Mouse (Mus musculus) myocyte (in vitro differentiated cells): ENCODE measurements around the gene AB124611.

Experiments
- E2F4 ChIP-seq: IDR thresholded peaks from one replicate; pipeline ENCODE4 v1.6.1; 2011; ENCODE audit warnings: mild to moderate bottlenecking, control low read depth, moderate library complexity; ENCODE audit not compliant: insufficient read depth
- MYOD1 ChIP-seq, 3 experiments: IDR thresholded peaks; one replicate each; pipeline ENCODE4 v1.6.1; 2011; ENCODE audit warnings: control low read depth in 2 of 3, low read depth in 2 of 3, mild to moderate bottlenecking in 2 of 3, moderate library complexity in 1 of 3; ENCODE audit not compliant: insufficient read length in 2 of 3, control insufficient read depth in 1 of 3
- POLR2A ChIP-seq: IDR thresholded peaks from one replicate; pipeline ENCODE4 v1.6.1; 2011; ENCODE audit warnings: low read depth, mild to moderate bottlenecking, control low read depth, moderate library complexity; ENCODE audit not compliant: insufficient read length
- USF1 ChIP-seq: IDR thresholded peaks from one replicate; pipeline ENCODE4 v1.6.1; 2011; ENCODE audit warnings: low read depth, mild to moderate bottlenecking, control low read depth, moderate library complexity

DNA sequence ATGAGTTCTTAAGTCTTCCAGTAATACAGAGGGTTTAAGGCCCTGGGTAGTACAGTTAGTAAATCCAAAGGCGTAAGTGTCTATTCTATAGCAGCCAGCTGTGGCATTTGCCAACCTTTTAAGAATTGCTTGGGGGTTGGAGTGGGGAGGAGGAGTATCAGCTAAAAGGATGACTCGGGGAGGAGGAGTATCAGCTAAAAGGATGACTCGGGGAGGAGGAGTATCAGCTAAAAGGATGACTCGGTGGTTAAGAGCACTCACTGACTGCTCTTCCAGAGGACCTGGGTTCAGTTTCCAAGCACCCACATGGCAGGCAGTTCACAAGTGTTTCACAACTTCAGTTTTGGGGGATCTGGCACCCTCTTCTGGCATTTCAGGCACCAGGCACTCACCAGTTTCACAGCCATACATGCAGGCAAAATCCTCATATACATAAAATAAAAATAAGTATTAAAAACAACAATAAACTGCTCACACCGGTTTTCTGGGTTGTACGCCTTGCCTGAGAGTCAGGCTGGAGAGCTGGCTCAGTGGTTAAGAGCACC, 29.3 kb downstream of the AB124611 start:
- TF ChIP-seq POLR2A (no peak), MYOD1 (IDR thresholded peaks at IDR 0.05; ENCODE audit: control insufficient read depth in 1 of 3, insufficient read length in 2 of 3, low read depth in 2 of 3) (no peak), E2F4 (no peak), USF1 (no peak)
